Mouse (Mus musculus) retina, adult 2 months (tissue): Measurements from ENCODE around the gene Frat2.
A peak's percentile ranks its signal among the peaks of the same experiment; 100 is the strongest.

Experiments
- DNase-seq: peaks from one replicate; pipeline ENCODE4 v3.0.0-alpha.2; 2012; ENCODE audit warnings: low read depth, low spot score

The Frat2 gene

DNA sequence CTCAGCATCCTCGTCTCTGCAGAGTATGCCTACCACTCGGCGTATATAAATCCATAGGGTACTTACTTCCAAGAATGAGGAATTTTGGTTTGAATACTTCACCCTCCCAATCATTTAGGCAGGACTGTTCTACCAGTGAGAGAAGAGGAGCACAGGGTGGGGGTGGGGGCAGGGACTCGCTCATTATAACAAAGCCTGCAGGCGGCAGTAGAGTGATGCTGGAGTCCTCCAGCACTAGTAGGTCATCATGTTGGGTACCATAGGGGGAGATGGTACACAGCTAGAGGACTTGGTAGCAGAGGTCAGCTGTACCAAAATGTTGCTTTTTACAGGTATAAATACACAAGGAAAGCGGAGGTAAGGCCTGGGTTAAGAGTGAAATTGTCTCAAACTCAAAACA lies 3.6 kb downstream of the Frat2 start:
- DNase-seq: no peak

DNA sequence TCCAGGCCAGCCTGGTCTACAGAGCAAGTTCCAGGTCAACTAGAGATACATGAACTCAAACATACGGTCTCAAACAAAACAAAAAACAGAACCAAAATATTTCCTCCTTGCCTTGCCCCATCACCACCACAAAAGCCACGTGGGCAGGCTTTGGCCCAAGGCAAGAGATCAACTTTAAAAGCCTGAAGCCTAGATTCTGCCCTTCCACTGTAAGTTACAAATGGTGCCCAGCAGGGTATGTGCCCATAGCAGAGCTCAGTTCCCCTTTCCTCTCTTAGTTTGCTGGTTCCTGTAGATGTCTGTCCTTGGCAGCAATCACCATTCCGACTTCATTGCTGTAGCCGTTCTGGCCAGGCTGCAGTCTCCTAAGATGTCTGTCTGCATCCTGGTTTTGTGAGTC lies 5.2 kb downstream of the Frat2 start:
- no peak for DNase-seq

DNA sequence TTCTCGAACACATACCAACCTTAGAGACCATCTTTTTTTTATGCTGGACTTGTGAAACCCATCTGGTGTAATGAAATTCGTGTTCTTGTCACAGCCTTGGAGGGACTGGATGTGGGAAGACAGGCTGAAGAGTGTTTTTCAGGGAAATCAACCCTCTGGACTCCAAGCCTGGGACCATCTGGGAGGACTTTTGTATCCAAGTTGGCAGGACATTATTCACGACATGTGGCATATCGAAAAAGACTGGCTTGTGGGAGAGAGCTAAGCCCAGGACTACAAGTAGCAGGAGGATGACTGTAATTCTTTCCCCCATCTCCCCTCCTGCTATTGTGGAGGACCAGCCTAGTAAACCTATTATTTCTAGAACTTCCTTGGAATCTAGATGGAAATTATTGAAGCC lies 5.7 kb downstream of the Frat2 start:
- no peak for DNase-seq

DNA sequence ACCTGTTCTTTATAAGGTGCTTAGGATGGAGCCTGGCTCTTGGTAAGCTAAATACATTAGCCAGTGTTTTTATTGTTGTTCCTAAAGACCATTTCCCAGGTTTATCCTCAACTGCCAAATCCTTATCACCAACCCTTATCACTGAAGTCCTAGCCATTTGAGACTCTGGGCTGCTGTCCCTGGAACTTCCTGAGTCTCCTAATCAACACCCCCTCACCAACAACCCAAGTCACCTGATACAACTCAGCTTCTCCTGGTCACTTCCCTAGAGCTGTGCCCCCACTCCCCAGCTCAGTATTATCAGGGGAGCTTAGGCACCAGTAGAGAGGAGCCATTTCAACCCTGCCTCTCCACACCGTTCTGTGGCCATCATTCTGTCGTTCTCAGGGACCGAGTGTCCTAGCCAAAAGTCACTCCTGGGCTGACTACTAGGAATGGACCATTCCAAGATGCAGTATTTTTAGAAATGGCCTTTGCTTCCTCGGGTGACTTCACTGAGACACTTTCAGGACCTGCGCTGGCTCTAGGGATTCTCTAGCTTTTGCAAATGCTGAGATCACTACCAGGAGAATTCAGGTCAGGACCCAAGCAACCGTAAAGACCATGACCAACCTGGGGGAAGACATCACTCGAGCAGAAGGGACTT lies 6.7 kb downstream of the Frat2 start:
- DNase-seq: no peak

DNA sequence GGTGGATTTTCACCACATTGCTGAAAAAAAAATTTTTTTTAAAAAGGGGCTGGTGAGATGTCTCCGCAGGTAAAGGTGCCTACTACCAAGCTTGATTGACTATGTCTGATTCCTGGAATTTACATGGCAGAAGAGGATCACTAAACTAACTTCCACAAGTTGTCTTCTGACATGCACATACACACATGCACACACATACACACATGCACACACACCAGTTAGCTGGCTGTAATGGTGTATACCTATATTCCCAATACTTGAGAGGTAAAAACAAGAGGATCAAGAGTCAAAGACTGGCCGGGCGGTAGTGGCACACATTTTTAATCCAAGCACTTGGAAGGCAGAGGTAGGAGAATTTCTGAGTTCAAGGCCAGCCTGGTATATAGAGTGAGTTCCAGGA lies 8.2 kb downstream of the Frat2 start:
- DNase-seq: no peak

DNA sequence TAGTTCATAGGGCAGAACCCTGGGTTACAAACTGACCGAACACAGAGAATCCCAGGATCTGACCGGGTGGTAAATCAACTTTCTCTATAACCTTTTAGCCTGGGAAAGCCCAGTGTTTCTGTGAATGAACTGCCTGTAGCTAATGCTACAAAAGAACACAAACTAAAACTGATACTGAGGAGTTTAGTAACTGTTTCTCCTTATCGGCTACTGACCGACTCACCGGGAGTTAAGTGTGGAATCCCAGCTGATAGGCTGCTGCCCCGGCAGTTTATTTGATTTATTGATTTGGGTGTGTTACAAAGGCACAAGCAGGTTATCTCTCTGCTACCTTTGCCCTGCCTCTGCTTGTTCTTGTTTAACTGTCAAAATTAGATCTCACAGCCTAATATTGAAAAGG lies 9.1 kb downstream of the Frat2 start:
- no peak for DNase-seq

DNA sequence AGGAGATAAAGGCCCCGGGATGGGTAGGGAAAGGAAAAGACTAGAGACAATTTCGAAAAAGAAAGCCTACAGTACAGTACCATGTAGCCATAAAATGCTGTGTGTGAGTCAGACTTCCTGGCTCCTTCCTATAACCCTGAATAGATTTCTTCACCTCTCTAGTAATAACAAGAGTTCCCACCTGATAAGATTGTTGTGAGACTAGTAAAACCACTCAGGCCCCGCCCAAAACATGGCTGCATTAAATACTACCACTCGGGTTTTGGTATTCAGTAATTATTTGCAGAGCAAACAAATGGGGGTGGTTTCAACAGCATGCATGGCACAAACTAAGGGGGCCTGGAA lies 10.0 kb downstream of the Frat2 start:
- DNase-seq: no peak

DNA sequence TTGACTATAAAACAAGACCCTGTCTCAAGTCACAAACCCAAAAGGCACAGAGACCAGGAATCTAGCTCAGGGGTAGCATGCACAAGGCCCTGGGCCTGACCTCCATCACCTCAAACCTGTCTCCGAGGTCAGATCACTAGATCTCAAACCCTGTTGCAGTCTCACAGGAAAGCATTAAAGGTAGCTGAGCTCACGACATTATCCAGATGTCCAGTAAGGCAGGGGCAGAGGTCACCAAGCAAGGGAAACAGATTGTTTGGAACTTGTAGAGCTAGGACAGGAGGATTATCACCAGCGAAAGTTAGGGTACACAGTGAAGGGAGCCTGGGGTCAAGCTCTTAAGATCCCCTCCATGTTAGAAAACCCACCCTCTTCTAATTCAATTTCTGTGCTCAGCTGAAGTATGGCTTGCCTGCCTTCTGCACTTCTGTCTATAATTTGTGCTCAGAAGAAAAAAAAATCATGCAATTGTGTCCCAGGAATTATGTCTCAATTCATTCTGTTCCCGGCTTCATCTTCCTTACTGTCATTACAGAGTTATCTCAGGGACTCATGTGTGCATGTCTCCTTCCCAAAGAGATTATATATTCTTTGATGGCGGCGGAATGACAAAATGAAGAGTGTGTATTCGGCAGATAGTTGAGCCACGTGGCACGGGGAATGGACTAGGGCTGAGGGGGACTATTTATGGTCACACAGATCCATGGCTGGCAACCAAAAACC lies 10.6 kb downstream of the Frat2 start:
- DNase-seq: no peak

DNA sequence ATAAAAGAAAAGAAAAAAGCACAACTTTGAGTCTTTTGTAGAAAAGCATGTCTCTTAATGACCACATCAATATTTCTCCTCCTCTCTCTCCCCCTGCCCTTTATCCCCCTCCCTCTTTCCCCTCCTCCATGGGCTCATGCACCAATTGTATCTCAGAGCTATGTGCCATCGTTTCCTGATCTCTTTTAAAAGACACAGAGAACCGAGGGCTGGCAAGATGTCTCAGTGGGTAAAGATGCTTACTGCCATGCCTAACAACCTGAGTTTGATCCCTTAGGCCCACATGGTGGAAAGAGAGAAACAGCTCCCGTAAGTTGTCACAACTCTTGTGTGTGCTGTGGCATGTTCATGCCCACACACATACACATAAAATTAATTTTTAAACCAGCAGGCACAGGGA lies 11.2 kb downstream of the Frat2 start:
- no peak for DNase-seq

DNA sequence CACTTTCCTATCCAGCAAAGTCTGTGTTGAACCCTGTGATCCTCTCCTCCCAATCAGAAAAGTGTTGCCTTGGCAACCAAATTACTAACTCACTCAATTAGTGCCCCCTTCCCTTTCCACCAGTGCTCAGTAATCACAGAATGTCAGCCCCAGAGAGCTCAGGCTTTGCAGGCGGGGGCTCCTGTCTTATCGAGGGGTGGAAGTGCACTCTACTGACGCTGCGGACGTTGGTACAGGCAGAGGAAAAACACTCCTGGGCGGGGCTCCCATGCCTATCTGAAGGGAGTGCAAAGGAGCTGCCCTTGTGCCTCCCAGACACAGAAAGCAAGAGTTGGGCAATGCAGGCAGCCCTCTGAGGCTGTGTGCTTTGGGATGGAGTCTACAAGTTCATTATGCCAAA lies 12.1 kb downstream of the Frat2 start:
- DNase-seq: no peak

DNA sequence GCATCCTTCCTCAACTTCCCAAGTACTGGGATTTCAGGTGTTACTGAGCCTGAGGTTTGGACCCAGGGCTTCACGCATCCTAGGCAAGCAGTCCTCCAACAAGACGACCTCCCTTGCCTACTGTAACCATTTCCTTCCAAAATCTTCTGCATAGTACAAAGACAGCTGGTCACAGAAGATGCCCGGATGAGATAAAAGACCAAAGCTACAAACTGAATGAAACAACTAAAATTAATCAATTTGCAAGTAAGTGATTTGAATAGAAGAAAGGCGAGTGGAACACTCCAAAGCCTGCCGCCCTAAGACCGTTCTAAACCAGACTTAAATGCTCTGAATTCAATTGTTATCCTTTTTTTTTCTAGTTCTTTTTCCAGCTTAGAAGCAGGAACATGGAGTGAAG lies 12.5 kb downstream of the Frat2 start:
- no peak for DNase-seq

DNA sequence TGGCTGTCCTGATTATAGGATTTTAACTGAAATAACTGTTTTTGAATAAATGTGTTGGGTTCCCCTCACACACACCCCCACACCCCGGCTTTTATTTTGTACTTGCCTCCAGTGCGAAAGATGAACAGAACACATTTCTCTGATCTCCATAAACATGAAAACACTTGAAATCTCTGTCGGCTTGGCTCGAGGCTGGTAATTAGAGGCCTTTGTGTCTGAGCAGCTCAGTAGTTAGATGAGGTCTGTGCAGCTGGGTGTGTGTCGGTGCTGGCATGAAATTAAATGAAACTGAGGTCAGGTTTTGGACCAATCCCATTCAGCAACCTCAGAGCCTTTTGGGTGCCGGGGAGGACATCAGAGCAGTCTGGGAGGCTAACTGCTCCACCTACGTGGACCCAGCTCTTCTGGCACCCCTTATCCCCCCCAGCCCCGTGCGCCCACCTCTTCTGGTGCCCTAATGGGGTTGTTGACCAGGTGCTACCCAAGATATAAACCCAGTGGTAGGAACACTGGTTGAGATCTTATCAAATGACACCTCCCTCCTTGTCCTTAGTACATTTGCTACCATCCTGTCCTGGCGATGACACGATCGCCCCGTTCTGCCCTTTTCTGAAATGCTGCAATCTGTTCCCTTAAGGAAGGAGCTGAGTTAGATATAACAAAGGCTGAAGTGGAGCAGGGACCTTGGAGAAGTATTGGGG lies 15.3 kb downstream of the Frat2 start:
- DNase-seq: no peak

DNA sequence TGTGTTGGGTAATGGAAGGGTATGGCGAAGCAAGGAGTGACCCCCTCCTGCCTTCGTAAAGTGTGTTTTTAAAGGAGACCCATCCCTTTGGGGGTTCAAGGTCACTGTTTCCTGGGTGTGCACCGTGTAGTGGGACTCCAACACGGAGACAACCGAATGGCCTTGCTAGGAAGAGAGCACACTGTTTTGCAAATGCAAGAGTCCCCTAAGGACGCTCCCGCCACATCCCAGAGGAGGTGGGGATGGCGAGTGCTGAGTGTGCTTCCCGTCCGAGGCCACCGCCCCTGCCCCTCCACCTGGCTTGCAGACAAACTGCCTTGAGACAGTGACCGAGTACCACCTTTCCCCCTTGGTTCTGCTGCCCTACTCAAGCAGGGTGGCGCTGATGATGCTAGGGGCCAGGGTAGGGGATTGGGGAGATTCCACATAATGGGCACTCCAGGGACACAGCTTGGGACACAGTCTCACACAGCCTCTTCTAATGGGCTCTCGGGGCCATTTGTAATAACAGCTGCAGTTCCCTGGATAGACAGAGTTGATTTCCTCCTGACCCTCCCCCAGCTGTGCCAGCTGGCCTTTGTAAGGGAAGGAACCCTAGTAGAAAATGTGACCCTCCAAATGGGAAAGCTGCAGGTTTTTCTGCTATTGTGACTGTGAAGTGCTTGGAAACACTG lies 16.1 kb downstream of the Frat2 start:
- no peak for DNase-seq

DNA sequence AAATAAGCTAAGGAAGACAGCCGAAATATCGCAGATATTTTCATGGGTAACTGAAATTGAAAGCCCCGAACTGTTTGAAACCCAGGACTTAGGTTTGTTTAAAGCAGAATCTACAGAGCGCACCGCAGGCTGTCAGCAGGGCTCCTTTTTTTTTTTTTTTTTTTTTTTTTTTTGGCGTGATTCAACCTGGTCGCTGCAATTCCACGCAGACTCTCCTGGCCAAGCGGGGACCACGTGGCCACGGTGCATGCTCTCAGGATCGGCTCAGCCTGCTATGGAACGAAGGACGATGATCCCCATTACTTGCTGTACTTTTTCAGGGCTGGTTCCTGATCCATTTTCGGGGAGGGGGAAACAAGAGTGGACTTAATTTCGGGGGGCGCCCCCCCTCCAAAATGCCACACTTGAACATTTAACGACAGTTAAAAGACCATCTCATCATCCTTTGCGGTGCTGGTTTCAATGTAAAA lies 16.8 kb downstream of the Frat2 start:
- no peak for DNase-seq

DNA sequence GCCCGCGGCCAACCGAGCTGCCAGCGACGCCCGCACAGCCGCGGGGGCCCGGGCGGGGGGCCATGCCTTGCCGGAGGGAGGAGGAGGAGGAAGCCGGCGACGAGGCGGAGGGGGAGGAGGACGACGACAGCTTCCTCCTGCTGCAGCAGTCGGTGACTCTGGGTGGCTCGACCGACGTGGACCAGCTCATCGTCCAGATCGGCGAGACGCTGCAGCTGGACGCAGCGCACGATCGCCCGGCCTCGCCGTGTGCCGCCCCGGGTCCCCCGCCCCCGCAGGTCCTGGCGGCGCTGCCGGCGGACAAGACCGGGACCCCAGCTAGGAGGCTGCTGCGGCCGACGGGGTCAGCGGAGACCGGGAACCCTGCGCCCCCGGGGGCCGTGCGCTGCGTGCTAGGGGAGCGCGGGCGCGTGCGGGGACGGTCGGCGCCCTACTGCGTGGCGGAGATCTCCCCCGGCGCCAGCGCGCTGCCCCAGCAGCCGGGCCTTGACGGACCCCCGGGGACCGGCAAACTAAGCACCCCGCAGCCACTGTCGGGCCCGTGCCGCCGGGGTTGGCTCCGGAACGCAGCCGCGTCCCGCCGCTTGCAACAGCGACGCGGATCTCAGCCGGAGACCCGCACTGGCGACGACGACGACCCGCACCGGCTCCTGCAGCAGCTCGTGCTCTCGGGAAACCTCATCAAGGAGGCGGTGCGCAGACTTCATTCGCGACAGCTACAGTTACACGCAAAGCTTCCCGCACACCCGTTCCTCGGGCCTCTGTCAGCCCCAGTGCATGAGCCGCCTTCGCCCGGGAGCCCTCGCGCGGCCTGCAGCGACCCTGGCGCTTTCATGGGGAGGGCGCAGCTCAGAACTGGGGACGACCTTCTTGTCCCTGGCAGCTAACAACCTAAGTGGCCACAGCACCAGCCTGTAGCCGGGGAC lies 17.6 kb downstream of the Frat2 start:
- DNase-seq: no peak

DNA sequence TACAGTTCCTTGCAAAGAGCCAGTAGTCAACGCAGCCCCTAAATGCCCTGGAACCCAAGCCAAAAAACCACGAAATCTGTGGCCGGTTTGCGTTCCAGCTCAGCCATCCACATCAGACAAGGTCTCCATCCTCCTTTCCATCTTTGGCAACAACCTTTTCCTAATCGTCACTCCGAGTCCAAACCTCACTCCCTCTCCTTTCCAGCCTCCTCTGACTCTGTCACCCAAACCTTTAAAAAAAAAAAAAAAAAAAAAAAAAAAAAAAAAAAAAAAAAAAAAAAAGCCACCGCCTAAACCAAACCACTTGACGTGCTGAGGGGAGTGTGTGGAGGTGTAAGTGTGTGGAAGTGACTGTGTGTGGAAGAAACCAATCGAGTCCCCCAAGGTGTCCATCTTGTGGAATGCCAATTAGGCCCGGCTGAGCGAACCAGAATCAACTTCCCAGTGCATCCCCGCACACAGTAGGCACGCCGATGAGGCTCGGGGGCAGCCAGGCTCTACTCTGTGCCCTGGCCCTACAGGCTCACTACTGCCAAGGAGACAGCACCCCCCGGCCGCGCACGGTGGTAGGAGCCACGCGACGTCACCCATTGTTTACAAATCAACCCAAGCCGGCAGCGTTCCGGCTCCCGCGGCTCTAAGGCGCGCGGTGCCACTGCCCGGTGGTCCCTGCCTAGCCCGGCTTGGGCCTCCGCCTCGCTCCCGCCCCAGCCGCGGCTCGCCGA lies 18.4 kb downstream of the Frat2 start, which contains the start of gene Frat1:
Gene Frat1 (plus strand): TSS at position 590 of the 725 bp plus-strand sequence.
- peak; percentile 79 for DNase-seq

DNA sequence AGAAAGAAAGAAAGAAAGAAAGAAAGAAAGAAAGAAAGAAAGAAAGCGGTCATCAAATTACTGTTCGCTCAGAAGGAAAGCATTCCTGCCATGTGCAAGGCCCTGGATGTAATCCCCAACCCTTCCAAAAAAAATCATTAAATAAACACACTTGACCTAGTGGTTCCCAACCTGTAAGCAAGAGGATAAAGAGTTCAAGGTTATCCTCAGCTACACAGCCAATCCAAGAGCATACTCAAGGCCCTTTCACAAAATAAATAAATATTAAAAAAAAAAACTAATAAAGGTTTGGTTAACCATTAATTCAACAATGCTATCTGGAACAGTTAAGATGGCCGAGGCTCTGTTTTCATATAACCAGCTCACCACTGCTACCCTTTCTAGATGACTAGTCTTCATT lies 19.0 kb downstream of the Frat2 start:
- DNase-seq: no peak

DNA sequence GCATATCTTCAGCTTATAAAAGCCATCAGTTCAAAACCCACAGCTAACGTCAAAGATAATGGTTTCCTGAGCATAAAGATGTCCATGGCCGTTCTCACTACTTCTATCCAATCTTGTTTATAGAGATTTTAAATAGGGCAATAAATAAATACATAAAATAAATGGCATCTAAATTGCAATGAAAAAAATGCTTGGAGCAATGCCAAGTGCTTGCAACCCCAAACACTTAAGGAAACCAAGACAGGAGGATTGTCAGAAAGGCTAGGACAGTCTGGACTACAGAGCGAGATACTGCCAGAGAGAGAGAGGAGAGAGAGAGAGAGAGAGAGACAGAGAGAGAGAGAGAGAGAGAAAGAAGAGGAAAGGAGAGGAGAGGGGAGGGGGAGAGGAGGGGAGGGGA lies 21.4 kb downstream of the Frat2 start:
- DNase-seq: no peak

DNA sequence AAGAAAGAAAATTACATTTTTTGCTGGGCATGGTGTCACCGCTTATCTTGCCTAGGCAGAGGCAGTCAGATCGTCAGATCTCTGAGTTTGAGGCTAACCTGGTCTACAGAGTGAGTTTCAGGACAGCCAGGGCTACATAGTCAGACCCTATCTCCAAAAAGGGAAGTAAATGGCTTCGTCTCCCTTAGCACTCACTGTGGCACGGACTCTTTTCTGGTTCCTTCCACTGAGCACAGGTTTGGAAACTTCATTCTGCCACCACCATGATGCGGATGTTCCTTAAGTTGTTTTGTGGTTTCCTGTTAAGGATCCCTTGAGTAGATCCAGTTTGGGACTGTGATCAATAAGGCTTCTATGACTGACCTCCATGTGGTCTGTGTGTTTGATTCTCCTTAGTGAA lies 23.0 kb downstream of the Frat2 start:
- no peak for DNase-seq

DNA sequence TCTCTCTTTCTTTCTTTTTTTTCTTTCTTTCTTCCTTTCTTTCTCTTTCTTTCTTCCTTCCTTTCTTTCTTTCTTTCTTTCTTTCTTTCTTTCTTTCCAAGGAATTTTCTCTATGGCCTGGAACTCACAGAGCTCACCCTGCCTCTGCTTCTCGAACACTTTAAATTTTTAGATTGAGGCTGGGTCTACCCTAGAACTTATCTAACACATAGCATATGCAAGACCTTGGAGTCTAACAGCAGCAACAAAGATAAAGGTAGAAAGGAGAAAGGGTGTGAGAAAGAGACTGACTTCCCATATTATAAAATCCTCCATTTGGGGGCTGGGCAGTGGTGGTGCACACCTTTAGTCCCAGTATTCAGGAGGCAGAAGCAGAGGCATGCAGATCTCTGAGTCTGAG lies 25.3 kb downstream of the Frat2 start:
- DNase-seq: no peak

DNA sequence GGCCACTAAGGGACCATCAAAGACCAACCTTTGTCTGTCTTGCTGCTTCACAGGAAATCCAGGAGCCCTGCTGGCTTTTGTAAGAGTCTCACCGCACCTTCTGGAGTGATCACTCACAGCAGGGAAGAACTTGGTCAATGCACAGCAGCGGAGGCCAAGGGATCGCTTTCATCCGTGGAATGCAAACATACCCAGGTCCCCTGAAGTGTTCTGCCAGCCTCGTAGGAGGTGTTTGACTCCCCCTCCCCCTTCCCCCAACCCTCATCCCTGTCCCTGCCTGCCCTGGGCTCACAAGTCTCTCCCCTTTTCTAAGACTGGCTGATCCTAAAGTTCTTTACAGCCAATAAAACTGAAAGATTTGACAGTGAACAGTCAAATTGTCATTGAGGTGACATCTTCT lies 26.5 kb downstream of the Frat2 start:
- DNase-seq: no peak
